Mouse (Mus musculus) spleen, embryonic (tissue): ENCODE results near the gene Grcc10.

ENCODE experiments used
- CTCF ChIA-PET: fragments of 350-600 bp; sonication (Branson Sonifier 250); formaldehyde crosslinking; loops from one replicate; lab custom pipeline; 2022; lab: Charles Lee

Grcc10 gene

GRCm38 (mm10) chr6:124708289-124708889 is 32.8 kb downstream of the Grcc10 start:
- CTCF ChIA-PET: interaction anchor here (0.6 kb wide), 1 partner anchor 34 kb away, joined by 3 read pairs; no protein-coding TSS in a partner anchor

- CTCF ChIA-PET: no interaction called here
These were observed 35.0 kb downstream of the Grcc10 start for GRCm38 (mm10) chr6:124706061-124706627.

GRCm38 (mm10) chr6:124704417-124704816 is 36.8 kb downstream of the Grcc10 start:
- CTCF ChIA-PET: interaction anchor here (0.5 kb wide), 1 partner anchor 9 kb away, joined by 3 read pairs; no protein-coding TSS in a partner anchor

- CTCF ChIA-PET: interaction anchor here (2.1 kb wide), 1 partner anchor 55 kb away, joined by 7 read pairs; no protein-coding TSS in a partner anchor
These were observed 37.4 kb downstream of the Grcc10 start for GRCm38 (mm10) chr6:124703789-124704188.

GRCm38 (mm10) chr6:124702784-124703103 is 38.4 kb downstream of the Grcc10 start:
- CTCF ChIA-PET: interaction anchor here (0.5 to 2.1 kb wide), 5 partner anchors 18 to 81 kb away, joined by 3 to 8 read pairs (median 4); no protein-coding TSS in a partner anchor

- CTCF ChIA-PET: interaction anchor here (0.5 to 2.1 kb wide), 7 partner anchors 18 to 312 kb away, joined by 3 to 8 read pairs (median 4); no protein-coding TSS in a partner anchor
These were observed 38.9 kb downstream of the Grcc10 start for GRCm38 (mm10) chr6:124702102-124702783.

- CTCF ChIA-PET: interaction anchor here (0.6 kb wide), 2 partner anchors 63 to 313 kb away, joined by 3 read pairs; no protein-coding TSS in a partner anchor
These were observed 39.8 kb downstream of the Grcc10 start for GRCm38 (mm10) chr6:124701338-124701737.

GRCm38 (mm10) chr6:124699962-124700610 is 41.1 kb downstream of the Grcc10 start:
- CTCF ChIA-PET: no interaction called here

GRCm38 (mm10) chr6:124699366-124699765 is 41.8 kb downstream of the Grcc10 start:
- CTCF ChIA-PET: no interaction called here

- CTCF ChIA-PET: no interaction called here
These were observed 42.4 kb downstream of the Grcc10 start for GRCm38 (mm10) chr6:124698751-124699150.

- CTCF ChIA-PET: no interaction called here
These were observed 44.6 kb downstream of the Grcc10 start for GRCm38 (mm10) chr6:124696441-124697150.

GRCm38 (mm10) chr6:124694166-124694955 is 46.8 kb downstream of the Grcc10 start:
- CTCF ChIA-PET: interaction anchor here (0.6 kb wide), 1 partner anchor 17 kb away, joined by 4 read pairs; no protein-coding TSS in a partner anchor

GRCm38 (mm10) chr6:124693243-124693981 is 47.8 kb downstream of the Grcc10 start:
- CTCF ChIA-PET: interaction anchor here (0.5 to 0.6 kb wide), 3 partner anchors 16 to 69 kb away, joined by 4 to 8 read pairs (median 6); no protein-coding TSS in a partner anchor

GRCm38 (mm10) chr6:124690517-124690916 is 50.7 kb downstream of the Grcc10 start:
- CTCF ChIA-PET: no interaction called here
